Mouse (Mus musculus) E14TG2a.4 (cell line): ENCODE data around the gene Plxdc2.

Experiments used
- H3K27me3 ChIP-seq: 2 replicates; pipeline ENCODE4 v1.6.1; 2014; ENCODE audit warnings: low read length, control low read depth; ENCODE audit not compliant: insufficient read depth
- H3K36me3 ChIP-seq: 2 replicates; pipeline ENCODE4 v1.6.1; 2014; ENCODE audit warnings: low read length, control low read depth; ENCODE audit not compliant: insufficient read depth
- H3K4me1 ChIP-seq: replicated peaks from 2 replicates; pipeline ENCODE4 v1.6.1; 2014; ENCODE audit warnings: low read depth, low read length, control low read depth
- H3K4me3 ChIP-seq: replicated peaks from 2 replicates; pipeline ENCODE4 v1.5.1; 2014; ENCODE audit warnings: mild to moderate bottlenecking, low read length
- H3K9me3 ChIP-seq: 2 replicates; pipeline ENCODE4 v1.6.1; 2014; ENCODE audit warnings: low read length, control low read depth
- CTCF ChIP-seq: conservative IDR thresholded peaks from 2 replicates; pipeline ENCODE4 v1.5.1; 2014; ENCODE audit warnings: low read length
- NANOG ChIP-seq: IDR thresholded peaks from 2 replicates; pipeline ENCODE4 v1.6.1; 2014; ENCODE audit warnings: borderline replicate concordance, low read length, mixed read lengths
- POU5F1 ChIP-seq: IDR thresholded peaks from 2 replicates; pipeline ENCODE4 v1.6.1; 2014; ENCODE audit warnings: low read length, borderline replicate concordance

Plxdc2 gene

DNA sequence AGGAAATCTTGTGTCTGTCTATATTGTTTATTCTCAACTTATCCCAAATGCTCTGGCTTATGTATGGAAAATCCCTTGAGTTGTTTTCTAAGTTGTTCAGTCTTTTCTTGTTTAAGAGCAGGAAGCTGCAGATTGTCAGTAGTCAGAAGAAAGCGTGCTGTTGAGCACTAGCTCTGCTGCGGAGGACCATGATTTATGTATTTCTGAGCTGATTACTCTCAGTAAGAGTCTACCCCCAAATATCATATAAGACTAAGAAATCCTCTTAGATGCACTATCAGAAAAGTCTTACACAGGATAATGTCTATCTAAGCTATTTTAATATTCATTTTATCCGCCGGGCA lies 95.5 kb downstream of the Plxdc2 start:
- H3K9me3 ChIP-seq, result no peaks in the 10 kb centered on the region
- no peak overlapping the region for H3K4me3 ChIP-seq
- H3K36me3 ChIP-seq, result no peaks in the 10 kb centered on the region
- no peaks in the 10 kb centered on the region for H3K27me3 ChIP-seq
- peaks cover 3% of the 10 kb centered on the region; the same call in 1 of the 2 replicates for H3K4me1 ChIP-seq
- TF ChIP-seq NANOG (no peak), POU5F1 (no peak), CTCF (no peak)

DNA sequence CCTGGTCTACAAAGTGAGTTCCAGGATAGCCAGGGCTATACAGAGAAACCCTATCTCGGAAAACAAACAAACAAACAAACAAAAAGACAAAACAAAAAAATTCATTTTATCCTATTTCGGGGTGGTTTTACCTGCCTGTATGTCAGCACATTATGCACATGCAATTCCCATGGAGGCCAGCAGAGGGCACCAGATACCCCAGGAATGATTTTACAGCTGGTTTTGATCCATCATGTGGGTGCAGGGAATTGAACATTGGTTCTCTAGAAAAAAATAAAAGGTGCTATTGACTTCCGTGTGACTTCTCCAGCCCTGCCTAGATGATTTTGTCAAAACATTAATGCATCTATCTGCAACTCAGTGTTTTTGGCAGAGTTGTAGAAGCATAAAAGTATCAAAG lies 96.0 kb downstream of the Plxdc2 start:
- Histone ChIP-seq H3K9me3 (no peaks in the 10 kb centered on the region), H3K27me3 (no peaks in the 10 kb centered on the region), H3K4me3 (no peak overlapping the region), H3K36me3 (no peaks in the 10 kb centered on the region), H3K4me1 (peaks cover 3% of the 10 kb centered on the region; the same call in 1 of the 2 replicates)
- peak; percentile 98 for TF ChIP-seq CTCF
- no peak for TF ChIP-seq POU5F1
- TF ChIP-seq NANOG, result no peak

GRCm38 (mm10) chr2:16456264-16456780 lies 100.2 kb downstream of the Plxdc2 start:
- TF ChIP-seq CTCF (no peak), NANOG (no peak), POU5F1 (no peak)
- Histone ChIP-seq H3K4me1 (peaks cover 4% of the 10 kb centered on the region; the same call in 1 of the 2 replicates), H3K27me3 (no peaks in the 10 kb centered on the region), H3K9me3 (no peaks in the 10 kb centered on the region), H3K4me3 (no peak overlapping the region), H3K36me3 (no peaks in the 10 kb centered on the region)

GRCm38 (mm10) chr2:16459490-16459889 lies 103.4 kb downstream of the Plxdc2 start:
- no peak overlapping the region for H3K4me3 ChIP-seq
- H3K4me1 ChIP-seq, result peaks cover 4% of the 10 kb centered on the region; the same call in 1 of the 2 replicates
- no peaks in the 10 kb centered on the region for H3K36me3 ChIP-seq
- H3K27me3 ChIP-seq, result no peaks in the 10 kb centered on the region
- no peaks in the 10 kb centered on the region for H3K9me3 ChIP-seq
- TF ChIP-seq CTCF (no peak), NANOG (no peak), POU5F1 (no peak)

GRCm38 (mm10) chr2:16470099-16470498 lies 114.0 kb downstream of the Plxdc2 start:
- H3K27me3 ChIP-seq, result no peaks in the 10 kb centered on the region
- H3K9me3 ChIP-seq, result no peaks in the 10 kb centered on the region
- TF ChIP-seq CTCF (no peak), POU5F1 (no peak), NANOG (no peak)
- H3K4me1 ChIP-seq, result no peaks in the 10 kb centered on the region
- no peaks in the 10 kb centered on the region for H3K36me3 ChIP-seq
- H3K4me3 ChIP-seq, result no peak overlapping the region

DNA sequence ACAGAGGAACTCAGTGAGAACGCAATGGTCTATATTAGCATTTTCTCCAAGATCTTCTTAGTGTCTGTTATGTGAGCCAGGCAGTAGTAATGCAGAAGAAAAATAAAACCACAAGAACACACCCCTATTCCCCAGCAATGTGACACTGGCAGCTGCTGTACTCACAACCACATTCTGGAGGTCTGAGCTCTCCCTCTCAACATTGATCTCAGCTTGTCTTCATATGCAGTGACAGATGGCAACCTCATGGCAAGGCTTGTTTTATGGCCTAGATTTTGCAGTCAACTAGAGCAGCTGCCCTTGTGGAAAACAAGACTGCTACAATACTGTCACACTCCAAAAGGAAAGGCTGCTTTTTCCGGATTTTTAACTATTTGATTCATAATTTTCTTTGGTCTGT lies 127.8 kb downstream of the Plxdc2 start:
- Histone ChIP-seq H3K27me3 (no peaks in the 10 kb centered on the region), H3K36me3 (no peaks in the 10 kb centered on the region), H3K4me3 (no peak overlapping the region), H3K9me3 (no peaks in the 10 kb centered on the region), H3K4me1 (no peaks in the 10 kb centered on the region)
- TF ChIP-seq POU5F1, result no peak
- TF ChIP-seq NANOG, result no peak
- TF ChIP-seq CTCF, result no peak

DNA sequence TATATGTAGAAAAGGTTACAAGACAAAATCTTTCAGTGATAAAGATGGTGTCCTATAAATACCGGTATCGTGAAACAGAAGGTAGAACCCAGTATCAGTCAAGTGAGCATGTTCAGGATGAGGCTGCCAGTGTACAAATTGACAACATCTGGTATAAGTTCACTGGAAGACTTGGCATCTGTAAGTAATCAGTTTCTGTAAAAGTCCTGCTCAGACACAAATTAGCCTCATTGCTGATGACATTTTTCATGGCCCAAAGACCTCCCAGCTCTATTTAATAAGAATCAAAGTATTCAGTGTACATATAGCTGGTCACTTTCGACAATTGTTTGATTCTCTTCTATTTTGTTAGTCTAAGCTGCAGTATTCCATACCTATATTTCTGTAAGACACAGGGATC lies 129.9 kb downstream of the Plxdc2 start:
- Histone ChIP-seq H3K4me1 (no peaks in the 10 kb centered on the region), H3K9me3 (no peaks in the 10 kb centered on the region), H3K27me3 (no peaks in the 10 kb centered on the region), H3K4me3 (no peak overlapping the region), H3K36me3 (no peaks in the 10 kb centered on the region)
- TF ChIP-seq NANOG (no peak), CTCF (no peak), POU5F1 (no peak)

DNA sequence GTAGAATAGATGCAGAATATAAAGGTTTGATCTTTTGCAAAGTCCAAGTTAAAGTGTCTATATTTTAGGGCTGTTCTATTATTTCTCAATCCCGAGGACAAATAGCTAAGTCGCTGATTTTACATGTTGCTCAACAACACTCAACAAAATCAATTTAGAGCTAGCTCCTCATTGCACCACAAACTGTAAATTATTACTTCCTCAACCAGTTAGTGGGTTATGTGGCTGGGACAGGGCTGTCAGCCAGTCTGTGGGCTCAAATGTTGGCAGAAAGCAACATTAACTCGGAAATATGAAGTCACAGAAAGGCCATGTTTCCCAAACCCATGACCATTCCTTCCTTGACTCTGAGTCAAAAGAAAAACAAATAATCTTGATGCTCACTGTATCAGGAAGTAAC lies 135.1 kb downstream of the Plxdc2 start:
- no peaks in the 10 kb centered on the region for H3K4me1 ChIP-seq

DNA sequence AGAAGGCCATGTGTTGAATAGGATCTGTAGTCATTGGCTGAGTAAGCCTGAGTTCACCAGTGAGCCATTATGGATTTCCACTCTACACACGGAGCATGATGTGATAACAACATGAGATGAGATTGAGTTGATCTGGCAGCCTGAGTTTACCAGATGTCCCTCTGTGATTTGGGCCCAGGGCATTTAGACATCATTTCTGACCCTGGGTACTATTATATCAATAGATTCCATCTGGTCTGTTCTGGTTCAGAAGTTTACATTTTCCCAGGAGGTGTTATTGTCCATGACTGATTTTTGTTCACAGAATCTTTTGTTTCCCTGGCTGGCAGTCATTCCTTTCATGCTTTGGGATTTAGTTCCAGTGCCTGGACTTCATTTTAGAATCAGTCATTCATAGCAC lies 146.7 kb downstream of the Plxdc2 start:
- no peaks in the 10 kb centered on the region for H3K36me3 ChIP-seq

More for the DNA sequence above, 135.1 kb downstream of the Plxdc2 start:
- Histone ChIP-seq H3K9me3 (no peaks in the 10 kb centered on the region), H3K27me3 (no peaks in the 10 kb centered on the region), H3K4me3 (no peak overlapping the region), H3K36me3 (no peaks in the 10 kb centered on the region)
- TF ChIP-seq NANOG, result no peak
- TF ChIP-seq CTCF, result no peak
- no peak for TF ChIP-seq POU5F1

More for the DNA sequence above, 146.7 kb downstream of the Plxdc2 start:
- H3K4me3 ChIP-seq, result no peak overlapping the region
- H3K4me1 ChIP-seq, result no peaks in the 10 kb centered on the region
- H3K27me3 ChIP-seq, result no peaks in the 10 kb centered on the region
- no peaks in the 10 kb centered on the region for H3K9me3 ChIP-seq
- TF ChIP-seq POU5F1 (no peak), NANOG (no peak), CTCF (no peak)
